Mouse (Mus musculus) T-helper 17 cell (primary cell): ENCODE results near the gene Gng4.

Experiments
- in situ Hi-C, 2 experiments: fragments of 300-600 bp; cut with MboI, MseI; formaldehyde crosslinking; loops; 1 replicate in 1 of 2; 2 replicates in 1 of 2; pipeline ENCODE4 v1.15.1; 2025; ENCODE audit warnings: high pct_unique_total_duplicates in 2 of 2

Gene Gng4

GRCm38 (mm10) chr13:13783894-13784419 lies at the start of gene Gng4:
Gng4 (plus strand) TSS chr13:13784059.
- in situ Hi-C loops: loop anchor here in 1 of 2 experiments (25.0 kb wide), 1 partner anchor 1447 kb away; the partner anchor contains the start of gene Actn2

- in situ Hi-C loops: loop anchor here in 1 of 2 experiments (25.0 kb wide), 1 partner anchor 1327 kb away; no protein-coding TSS in a partner anchor
These were observed 44.6 kb upstream of the Gng4 start for GRCm38 (mm10) chr13:13739232-13739631.

GRCm38 (mm10) chr13:13745911-13746310 lies 37.9 kb upstream of the Gng4 start:
- in situ Hi-C loops: loop anchor here in 1 of 2 experiments (25.0 kb wide), 1 partner anchor 1334 kb away; no protein-coding TSS in a partner anchor

GRCm38 (mm10) chr13:13775778-13776494 lies 7.9 kb upstream of the Gng4 start:
- in situ Hi-C loops: loop anchor here in 1 of 2 experiments (25.0 kb wide), 1 partner anchor 1439 kb away; the partner anchor contains the start of gene Actn2

- in situ Hi-C loops: loop anchor here in 1 of 2 experiments (25.0 kb wide), 1 partner anchor 1440 kb away; the partner anchor contains the start of gene Actn2
These were observed 6.8 kb upstream of the Gng4 start for GRCm38 (mm10) chr13:13777052-13777451.

- in situ Hi-C loops: loop anchor here in 1 of 2 experiments (25.0 kb wide), 1 partner anchor 1440 kb away; the partner anchor contains the start of gene Actn2
These were observed 6.2 kb upstream of the Gng4 start for GRCm38 (mm10) chr13:13777696-13778095.

GRCm38 (mm10) chr13:13778837-13779458 lies 4.9 kb upstream of the Gng4 start:
- in situ Hi-C loops: loop anchor here in 1 of 2 experiments (25.0 kb wide), 1 partner anchor 1442 kb away; the partner anchor contains the start of gene Actn2

- in situ Hi-C loops: loop anchor here in 1 of 2 experiments (25.0 kb wide), 1 partner anchor 1443 kb away; the partner anchor contains the start of gene Actn2
These were observed 3.6 kb upstream of the Gng4 start for GRCm38 (mm10) chr13:13780271-13780670.

- in situ Hi-C loops: loop anchor here in 1 of 2 experiments (25.0 kb wide), 1 partner anchor 1444 kb away; the partner anchor contains the start of gene Actn2
These were observed 2.8 kb upstream of the Gng4 start for GRCm38 (mm10) chr13:13781026-13781425.

- in situ Hi-C loops: loop anchor here in 1 of 2 experiments (25.0 kb wide), 1 partner anchor 1446 kb away; the partner anchor contains the start of gene Actn2
These were observed 563 bp upstream of the Gng4 start for GRCm38 (mm10) chr13:13783296-13783695.

- in situ Hi-C loops: loop anchor here in 1 of 2 experiments (25.0 kb wide), 1 partner anchor 1447 kb away; the partner anchor contains the start of gene Actn2
These were observed 619 bp downstream of the Gng4 start for GRCm38 (mm10) chr13:13784420-13784936.

GRCm38 (mm10) chr13:13784981-13785783 lies 1.3 kb downstream of the Gng4 start:
- in situ Hi-C loops: loop anchor here in 1 of 2 experiments (25.0 kb wide), 1 partner anchor 1448 kb away; the partner anchor contains the start of gene Actn2

GRCm38 (mm10) chr13:13786971-13787370 lies 3.1 kb downstream of the Gng4 start:
- in situ Hi-C loops: loop anchor here in 1 of 2 experiments (25.0 kb wide), 1 partner anchor 1450 kb away; the partner anchor contains the start of gene Actn2

- in situ Hi-C loops: loop anchor here in 1 of 2 experiments (25.0 kb wide), 1 partner anchor 1451 kb away; the partner anchor contains the start of gene Actn2
These were observed 4.2 kb downstream of the Gng4 start for GRCm38 (mm10) chr13:13788070-13788469.

GRCm38 (mm10) chr13:13791981-13792380 lies 8.1 kb downstream of the Gng4 start:
- in situ Hi-C loops: loop anchor here in 1 of 2 experiments (25.0 kb wide), 1 partner anchor 1455 kb away; the partner anchor contains the start of gene Actn2

- in situ Hi-C loops: loop anchor here in 1 of 2 experiments (25.0 kb wide), 1 partner anchor 1458 kb away; the partner anchor contains the start of gene Actn2
These were observed 11.4 kb downstream of the Gng4 start for GRCm38 (mm10) chr13:13795166-13795832.

- in situ Hi-C loops: loop anchor here in 1 of 2 experiments (25.0 kb wide), 1 partner anchor 1459 kb away; the partner anchor contains the start of gene Actn2
These were observed 12.2 kb downstream of the Gng4 start for GRCm38 (mm10) chr13:13796082-13796481.

- in situ Hi-C loops: loop anchor here in 1 of 2 experiments (25.0 kb wide), 1 partner anchor 1461 kb away; the partner anchor contains the start of gene Actn2
These were observed 14.0 kb downstream of the Gng4 start for GRCm38 (mm10) chr13:13797816-13798215.

GRCm38 (mm10) chr13:13798775-13799174 lies 14.9 kb downstream of the Gng4 start:
- in situ Hi-C loops: loop anchor here in 1 of 2 experiments (25.0 kb wide), 1 partner anchor 1461 kb away; the partner anchor contains the start of gene Actn2
